Mouse (Mus musculus) lung, postnatal 0 days (tissue): ENCODE data around the gene Cdc25b.

Source experiments
- CTCF ChIP-seq: IDR thresholded peaks from 2 replicates; pipeline ENCODE4 v1.5.1; 2016; ENCODE audit warnings: antibody characterized with exemption, mild to moderate bottlenecking
- EP300 ChIP-seq: IDR thresholded peaks from 2 replicates; pipeline ENCODE4 v1.6.1; 2016; ENCODE audit warnings: antibody characterized with exemption, mild to moderate bottlenecking, control low read depth

GRCm38 (mm10) chr2:131203816-131204409, 17.2 kb downstream of the Cdc25b start:
- TF ChIP-seq CTCF = no peak
- no peak; the same call in 1 of the 2 replicates for TF ChIP-seq EP300
